Mouse (Mus musculus): Measurements from ENCODE around the gene Plekhh1.

- no peak for TF ChIP-seq CTCF (IDR thresholded peaks at IDR 0.05; ENCODE audit: control insufficient read depth, insufficient read depth, insufficient read length)
- no peak for TF ChIP-seq FOSL1 (IDR thresholded peaks at IDR 0.05; ENCODE audit: insufficient read depth, low read length, poor library complexity, severe bottlenecking)
- TF ChIP-seq MYOD1 (IDR thresholded peaks at IDR 0.05; ENCODE audit: control insufficient read depth, insufficient read length, low read depth): no peak
- no peak for TF ChIP-seq MAX (IDR thresholded peaks at IDR 0.05)
- TF ChIP-seq USF1 (IDR thresholded peaks at IDR 0.05; ENCODE audit: low read depth): no peak
- TF ChIP-seq MYOG (IDR thresholded peaks at IDR 0.05; ENCODE audit: control insufficient read depth, extremely low read depth, insufficient read length): no peak
These were observed 21.7 kb downstream of the Plekhh1 start for GRCm38 (mm10) chr12:79050545-79051212.

Data from C2C12 (cell line).